Mouse (Mus musculus): Measurements from ENCODE around the gene Fdx1. TPM values are rescaled to one million over a fixed set of nuclear protein-coding genes. Genes with fewer than 3 reads are reported as not detected.

Fdx1 gene
- 12.2 TPM for polyA plus RNA-seq (2017; shearing (Covaris generic))

DNA sequence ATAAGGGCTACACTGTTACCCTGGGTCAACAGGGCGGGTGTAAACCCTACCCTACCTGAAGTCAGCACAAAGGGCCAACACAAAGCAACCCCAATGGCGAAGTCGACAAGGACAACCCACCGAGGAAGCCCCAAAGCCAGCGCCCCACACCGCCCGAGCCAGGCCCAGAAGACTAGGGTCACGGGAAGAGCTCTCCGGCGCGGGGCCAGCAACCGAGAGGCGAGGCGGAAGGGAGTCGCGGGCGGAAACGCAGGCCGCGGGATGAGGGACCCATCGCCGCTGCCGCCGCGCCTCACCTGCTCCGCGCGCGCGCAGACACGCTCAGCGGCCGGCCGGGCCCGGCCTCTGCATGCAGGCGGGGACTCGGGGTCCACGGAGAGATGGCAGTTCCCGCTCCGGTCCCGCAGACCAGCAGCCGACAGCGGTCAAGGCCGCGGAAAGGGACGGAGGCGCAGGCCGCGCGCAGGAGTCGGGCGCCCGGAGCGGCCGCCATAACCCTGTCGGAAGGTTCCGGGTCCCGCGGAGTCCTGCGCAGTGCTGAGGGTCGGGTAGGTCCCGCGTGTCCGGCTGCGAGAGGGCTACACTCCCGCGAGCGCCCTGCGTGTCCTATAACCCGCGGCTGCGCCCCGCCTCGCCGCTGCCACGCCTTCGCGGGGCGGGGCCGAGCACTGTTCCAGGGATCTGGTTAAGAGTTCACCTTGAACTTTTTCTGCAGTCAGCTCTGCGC is at the start of gene Fdx1:
TSS of gene Fdx1 (minus strand) at position 582 of the 727 bp plus-strand sequence.

Other genes starting within 250 kb of the Fdx1 start
- 1.3 TPM for gene Arhgap20, start 198.2 kb downstream of the Fdx1 start, polyA plus RNA-seq (2017; shearing (Covaris generic))
- 22.6 TPM for gene Rdx, start 83.6 kb upstream of the Fdx1 start, polyA plus RNA-seq (2017; shearing (Covaris generic))
- gene Zc3h12c, start 205.0 kb upstream of the Fdx1 start, polyA plus RNA-seq (2017; shearing (Covaris generic)): 2.0 TPM

Measured in CD4-positive, CD25-positive, alpha-beta regulatory T cell, adult 9 weeks (primary cell).